Mouse (Mus musculus) hindbrain, embryonic 13.5 days (tissue): ENCODE data around the gene Asgr1. TPM values are rescaled to one million over a fixed set of nuclear protein-coding genes. Genes with fewer than 3 reads are reported as not detected.

Experiments used
- microRNA counts: library from miRNA; unstranded; fragments of <30 nt; microRNA quantifications from one replicate; lab custom pipeline; 2016
- microRNA-seq: library from miRNA; unstranded; fragments of <30 nt; microRNA quantifications from one replicate; pipeline ENCODE4, GENCODE M21; 2016
- polyA plus RNA-seq: library from polyadenylated mRNA; unstranded; fragments of >200 nt; fragmentation: Nextera tagmentation; extraction: Ambion mirVana; gene quantifications from 2 replicates; pipeline ENCODE4 v1.2.1, GENCODE M21; 2015

The Asgr1 gene
- polyA plus RNA-seq, 1 experiment from 2014 or later, result 1.7 TPM

MicroRNAs within 50 kb of the gene (microRNA counts, 519-probe panel; counts per million panel counts)
- microRNA mmu-miR-324-3p (lab: Ali Mortazavi, UCI) (51.3 counts per million), microRNA mmu-miR-324-5p (lab: Ali Mortazavi, UCI) (3,897 counts per million, percentile 59 among the panel's probes with 10 or more counts)

Small RNA genes lying within 50 kb of the gene (microRNA-seq; reads per million reads assigned to microRNA genes)
- 3,397 reads per million, percentile 86 among the genes with 10 or more reads in this experiment for gene Mir324

Other genes starting within 250 kb of the Asgr1 start
- 1.1 TPM in 2 replicates for gene Tmem102, start 248.5 kb upstream of the Asgr1 start, polyA plus RNA-seq
- gene Gm39566, start 238.8 kb upstream of the Asgr1 start, polyA plus RNA-seq, result not detected in 2 replicates
- gene Spem2, start 235.6 kb upstream of the Asgr1 start, polyA plus RNA-seq, result 0.10 TPM in 1 of 2 replicates, not detected in the other
- gene Spem1, start 231.9 kb upstream of the Asgr1 start, polyA plus RNA-seq, result 0.70 and 0.81 TPM in 2 replicates
- 21.4 and 22.0 TPM in 2 replicates for gene Nlgn2, start 216.3 kb upstream of the Asgr1 start, polyA plus RNA-seq
- gene Tmem256, start 215.6 kb upstream of the Asgr1 start, polyA plus RNA-seq, result 368 and 374 TPM in 2 replicates
- 51.7 and 53.7 TPM in 2 replicates for gene Plscr3, start 207.7 kb upstream of the Asgr1 start, polyA plus RNA-seq
- gene Tnk1, start 195.4 kb upstream of the Asgr1 start, polyA plus RNA-seq, result 0.13 and 0.23 TPM in 2 replicates
- not detected in 2 replicates for gene Tmem95, start 176.1 kb upstream of the Asgr1 start, polyA plus RNA-seq
- gene Kctd11, start 172.7 kb upstream of the Asgr1 start, polyA plus RNA-seq, result 2.0 and 2.5 TPM in 2 replicates
- 0.17 and 0.52 TPM in 2 replicates for gene Acap1, start 158.5 kb upstream of the Asgr1 start, polyA plus RNA-seq
- 10.3 and 11.7 TPM in 2 replicates for gene 2810408A11Rik, start 153.1 kb upstream of the Asgr1 start, polyA plus RNA-seq
- gene Neurl4, start 153.0 kb upstream of the Asgr1 start, polyA plus RNA-seq, result 18.8 and 22.6 TPM in 2 replicates
- 72.4 and 77.3 TPM in 2 replicates for gene Gps2, start 140.2 kb upstream of the Asgr1 start, polyA plus RNA-seq
- gene Eif5a, start 132.1 kb upstream of the Asgr1 start, polyA plus RNA-seq, result 1,129 and 1,134 TPM in 2 replicates
- gene Ybx2, start 118.3 kb upstream of the Asgr1 start, polyA plus RNA-seq, result 4.0 and 7.1 TPM in 2 replicates
- 3.9 and 4.0 TPM in 2 replicates for gene Slc2a4, start 105.9 kb upstream of the Asgr1 start, polyA plus RNA-seq
- 0.38 and 0.87 TPM in 2 replicates for gene Cldn7, start 89.3 kb upstream of the Asgr1 start, polyA plus RNA-seq
- gene Ctdnep1, start 72.9 kb upstream of the Asgr1 start, polyA plus RNA-seq, result 22.4 and 22.7 TPM in 2 replicates
- 149 and 154 TPM in 2 replicates for gene Elp5, start 71.6 kb upstream of the Asgr1 start, polyA plus RNA-seq
- 670 and 709 TPM in 2 replicates for gene Gabarap, start 62.9 kb upstream of the Asgr1 start, polyA plus RNA-seq
- 72.9 and 74.8 TPM in 2 replicates for gene Phf23, start 58.3 kb upstream of the Asgr1 start, polyA plus RNA-seq
- gene Dvl2, start 53.5 kb upstream of the Asgr1 start, polyA plus RNA-seq, result 26.8 and 28.6 TPM in 2 replicates
- gene Acadvl, start 38.7 kb upstream of the Asgr1 start, polyA plus RNA-seq, result 56.9 and 59.4 TPM in 2 replicates
- 28.1 TPM in 2 replicates for gene Dlg4, start 37.1 kb upstream of the Asgr1 start, polyA plus RNA-seq
- not detected in 2 replicates for gene Asgr2, start 38.6 kb downstream of the Asgr1 start, polyA plus RNA-seq
- 0.88 and 0.95 TPM in 2 replicates for gene Mgl2, start 76.2 kb downstream of the Asgr1 start, polyA plus RNA-seq
- 0.47 and 1.3 TPM in 2 replicates for gene Clec10a, start 102.1 kb downstream of the Asgr1 start, polyA plus RNA-seq
- gene Slc16a11, start 158.7 kb downstream of the Asgr1 start, polyA plus RNA-seq, result 3.1 and 4.6 TPM in 2 replicates
- gene Slc16a13, start 167.0 kb downstream of the Asgr1 start, polyA plus RNA-seq, result 16.1 and 18.1 TPM in 2 replicates
- 5.0 and 5.5 TPM in 2 replicates for gene Bcl6b, start 175.7 kb downstream of the Asgr1 start, polyA plus RNA-seq
- 193 and 201 TPM in 2 replicates for gene 0610010K14Rik, start 183.8 kb downstream of the Asgr1 start, polyA plus RNA-seq
- gene Gm21988, start 185.7 kb downstream of the Asgr1 start, polyA plus RNA-seq, result 12.4 and 14.7 TPM in 2 replicates
- gene Rnasek, start 185.8 kb downstream of the Asgr1 start, polyA plus RNA-seq, result 340 and 342 TPM in 2 replicates
- gene Alox12, start 201.3 kb downstream of the Asgr1 start, polyA plus RNA-seq, result 2.1 and 2.8 TPM in 2 replicates